Mouse (Mus musculus) cerebellum, adult 2 months (tissue): ENCODE data around the gene Ercc6l2.

Experiments used
- CTCF ChIP-seq: fragments of 200-500 bp; IDR thresholded peaks from 2 replicates; pipeline ENCODE4 v1.5.1; 2011; ENCODE audit warnings: low read depth, mild to moderate bottlenecking, control low read depth, low read length, moderate library complexity, borderline replicate concordance; ENCODE audit not compliant: insufficient read depth
- POLR2A ChIP-seq: fragments of 200-500 bp; IDR thresholded peaks from 2 replicates; pipeline ENCODE4 v1.6.1; 2011; ENCODE audit warnings: low read length, control low read depth, borderline replicate concordance; ENCODE audit not compliant: insufficient read depth

GRCm38 (mm10) chr13:63911617-63912016 lies 96.6 kb downstream of the Ercc6l2 start:
- TF ChIP-seq POLR2A (no peak), CTCF (no peak)
